Mouse (Mus musculus) neural tube, embryonic 11.5 days (tissue): Measurements from ENCODE around the gene Kank1. TPM values are rescaled to one million over a fixed set of nuclear protein-coding genes. Genes with fewer than 3 reads are reported as not detected.
"Not testable (repeated sequence)": the region's sequence is repeated elsewhere in the genome, so short reads cannot be mapped to it uniquely, and the experiment has no call there.

ENCODE experiments used
- ATAC-seq: fragments of 200-750 bp; cut with Nextera tagmentation; 2 replicates; pipeline ENCODE4 v1.8.0; 2017; ENCODE audit warnings: moderate number of reproducible peaks, mild to moderate bottlenecking, moderate TSS enrichment, moderate library complexity; ENCODE audit not compliant: insufficient read depth, low FRiP score, low TSS enrichment
- DNase-seq: peaks from one replicate; pipeline ENCODE4 v3.0.0-alpha.2; 2015; ENCODE audit warnings: low spot score
- H3K27ac ChIP-seq: fragments of 300-500 bp; sonication (generic); 2 replicates; pipeline ENCODE4 v1.5.1; 2014; ENCODE audit warnings: low read depth, mild to moderate bottlenecking, low read length
- H3K27me3 ChIP-seq: fragments of 300-500 bp; sonication (generic); 2 replicates; pipeline ENCODE4 v1.6.1; 2014; ENCODE audit warnings: mild to moderate bottlenecking, low read length, mixed read lengths; ENCODE audit not compliant: control insufficient read depth, insufficient read depth
- H3K36me3 ChIP-seq: fragments of 300-500 bp; sonication (generic); 2 replicates; pipeline ENCODE4 v1.6.1; 2014; ENCODE audit warnings: mild to moderate bottlenecking, low read length, moderate library complexity, mixed read lengths; ENCODE audit not compliant: control insufficient read depth, insufficient read depth
- H3K4me1 ChIP-seq: fragments of 300-500 bp; sonication (generic); 2 replicates; pipeline ENCODE4 v1.6.1; 2014; ENCODE audit warnings: low read length, mixed read lengths; ENCODE audit not compliant: control insufficient read depth, insufficient read depth
- H3K4me2 ChIP-seq: fragments of 300-500 bp; sonication (generic); 2 replicates; pipeline ENCODE4 v1.6.1; 2014; ENCODE audit warnings: low read depth, mild to moderate bottlenecking, moderate library complexity
- H3K4me3 ChIP-seq: fragments of 300-500 bp; sonication (generic); 2 replicates; pipeline ENCODE4 v1.5.1; 2014; ENCODE audit warnings: low read depth, low read length
- H3K9ac ChIP-seq: fragments of 300-500 bp; sonication (generic); 2 replicates; pipeline ENCODE4 v1.6.1; 2014; ENCODE audit warnings: mild to moderate bottlenecking, low read length
- H3K9me3 ChIP-seq: fragments of 300-500 bp; sonication (generic); 2 replicates; pipeline ENCODE4 v1.6.1; 2016; ENCODE audit warnings: low read length; ENCODE audit not compliant: control insufficient read depth
- WGBS: fragments of 180-500 bp; shearing (Covaris S2); extraction: QIAGEN DNeasy Blood & Tissue Kit; methylation state at CpG from one replicate; pipeline ENCODE4 v1.1.7; 2014; 5-methylcytosine and 5-hydroxymethylcytosine counted together
- polyA plus RNA-seq: library from polyadenylated mRNA; unstranded; fragments of >200 nt; fragmentation: Nextera tagmentation; extraction: Ambion mirVana; gene quantifications from 2 replicates; pipeline ENCODE4 v1.2.1, GENCODE M21; 2014

The Kank1 gene
- polyA plus RNA-seq, 1 experiment from 2014 or later: 15.3 TPM

GRCm38 (mm10) chr19:25445842-25446241 lies 209.1 kb downstream of the Kank1 start:
- H3K4me1 ChIP-seq: no peaks in the 10 kb centered on the region
- no peak overlapping the region for H3K4me2 ChIP-seq
- ATAC-seq (no peak), DNase-seq (no peak)
- H3K4me3 ChIP-seq: no peak overlapping the region
- H3K27ac ChIP-seq: no peak overlapping the region
- WGBS: 56% methylated on average over 8 of the region's 8 CpGs
- no peaks in the 10 kb centered on the region for H3K36me3 ChIP-seq
- no peak overlapping the region for H3K9ac ChIP-seq
- H3K9me3 ChIP-seq: no peaks in the 10 kb centered on the region
- no peaks in the 10 kb centered on the region for H3K27me3 ChIP-seq

GRCm38 (mm10) chr19:25446683-25447082 lies 209.9 kb downstream of the Kank1 start:
- no peaks in the 10 kb centered on the region for H3K27me3 ChIP-seq
- no peak overlapping the region for H3K9ac ChIP-seq
- no peaks in the 10 kb centered on the region for H3K4me1 ChIP-seq
- no peaks in the 10 kb centered on the region for H3K9me3 ChIP-seq
- 74% methylated on average over 2 of the region's 2 CpGs for WGBS
- no peak overlapping the region for H3K27ac ChIP-seq
- ATAC-seq (no peak), DNase-seq (no peak)
- no peak overlapping the region for H3K4me2 ChIP-seq
- H3K4me3 ChIP-seq: no peak overlapping the region
- no peaks in the 10 kb centered on the region for H3K36me3 ChIP-seq

DNA sequence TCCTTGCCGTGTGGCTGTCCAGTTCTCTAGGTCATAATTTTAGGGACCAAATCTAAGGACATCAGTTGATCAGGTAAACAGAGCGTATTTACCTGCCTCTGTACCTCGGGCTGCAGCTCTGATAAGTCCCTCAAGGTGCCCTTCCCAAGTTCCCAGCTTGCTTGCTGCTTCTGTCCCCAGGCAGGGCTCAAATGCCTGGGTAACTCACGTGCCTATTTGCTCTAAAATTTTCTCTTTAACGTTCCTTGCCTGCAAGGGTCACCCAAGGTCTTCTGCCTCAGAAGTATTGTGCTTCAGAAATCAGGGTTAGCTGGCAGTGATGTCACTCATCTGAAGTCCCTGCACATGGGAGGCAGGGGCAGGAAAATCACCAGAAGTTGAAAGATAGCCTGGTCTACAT lies 210.6 kb downstream of the Kank1 start:
- no peaks in the 10 kb centered on the region for H3K9me3 ChIP-seq
- ATAC-seq (no peak), DNase-seq (no peak)
- H3K4me2 ChIP-seq: no peak overlapping the region
- no peak overlapping the region for H3K27ac ChIP-seq
- H3K27me3 ChIP-seq: no peaks in the 10 kb centered on the region
- no peaks in the 10 kb centered on the region for H3K36me3 ChIP-seq
- 73% methylated on average over 5 of the region's 5 CpGs for WGBS
- H3K4me1 ChIP-seq: no peaks in the 10 kb centered on the region
- H3K4me3 ChIP-seq: no peak overlapping the region
- no peak overlapping the region for H3K9ac ChIP-seq

GRCm38 (mm10) chr19:25450869-25451629 lies 214.3 kb downstream of the Kank1 start:
- Histone ChIP-seq H3K27me3 (no peaks in the 10 kb centered on the region), H3K36me3 (no peaks in the 10 kb centered on the region), H3K9ac (no peak overlapping the region), H3K4me3 (no peak overlapping the region), H3K27ac (no peak overlapping the region), H3K9me3 (no peaks in the 10 kb centered on the region), H3K4me2 (no peak overlapping the region), H3K4me1 (no peaks in the 10 kb centered on the region)
- WGBS: 53% methylated on average over 11 of the region's 11 CpGs
- no peak for ATAC-seq
- peak; percentile 52 for DNase-seq

DNA sequence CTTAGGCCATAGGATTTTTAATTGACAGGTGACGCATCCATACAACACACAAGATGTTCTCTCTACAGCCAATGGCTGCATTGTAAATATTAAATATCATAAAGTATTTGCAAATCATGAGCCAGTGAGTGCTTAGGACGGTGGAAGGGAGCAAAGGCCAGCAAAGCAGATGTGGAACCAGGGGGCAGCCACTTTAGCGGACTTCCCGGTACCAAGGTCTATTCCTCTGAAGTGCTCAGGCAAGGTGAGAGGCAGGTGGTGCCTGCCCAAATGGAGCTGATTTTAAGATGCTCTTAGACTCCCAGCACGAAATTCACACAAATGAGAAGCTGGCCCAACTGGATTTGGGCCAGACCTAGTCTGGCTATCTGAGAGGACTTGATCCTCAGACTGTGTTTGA lies 216.4 kb downstream of the Kank1 start:
- WGBS: 77% methylated on average over 5 of the region's 5 CpGs

DNA sequence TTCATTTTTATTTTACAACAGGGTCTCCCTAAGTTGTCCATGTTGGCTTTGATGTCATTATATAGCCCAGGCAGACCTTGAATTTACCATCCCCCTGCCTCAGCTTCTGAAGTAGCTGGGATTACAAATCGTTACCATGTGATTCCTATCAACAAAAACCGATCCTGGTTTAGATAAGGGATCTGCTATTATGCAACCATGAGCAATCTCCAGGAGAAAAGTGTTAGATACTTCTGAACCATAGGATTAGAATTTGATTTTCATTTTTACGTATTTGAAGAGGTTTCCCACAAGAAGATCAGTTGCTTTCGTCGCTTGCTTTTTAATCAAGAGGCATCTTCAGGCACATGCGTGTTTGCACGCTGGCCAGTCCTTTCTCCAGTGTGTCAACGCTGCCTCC lies 224.0 kb downstream of the Kank1 start:
- DNase-seq: no peak
- no peaks in the 10 kb centered on the region for H3K36me3 ChIP-seq
- no peaks in the 10 kb centered on the region for H3K4me1 ChIP-seq
- no peak overlapping the region for H3K9ac ChIP-seq
- 95% methylated on average over 8 of the region's 8 CpGs for WGBS
- no peak for ATAC-seq
- H3K27me3 ChIP-seq: no peaks in the 10 kb centered on the region
- no peaks in the 10 kb centered on the region for H3K9me3 ChIP-seq
- H3K4me3 ChIP-seq: no peak overlapping the region
- no peak overlapping the region for H3K4me2 ChIP-seq
- H3K27ac ChIP-seq: no peak overlapping the region

More for the DNA sequence above, 216.4 kb downstream of the Kank1 start:
- H3K9ac ChIP-seq: no peak overlapping the region
- H3K9me3 ChIP-seq: no peaks in the 10 kb centered on the region
- no peak overlapping the region for H3K4me3 ChIP-seq
- no peaks in the 10 kb centered on the region for H3K4me1 ChIP-seq
- H3K27me3 ChIP-seq: no peaks in the 10 kb centered on the region
- H3K36me3 ChIP-seq: no peaks in the 10 kb centered on the region
- no peak overlapping the region for H3K4me2 ChIP-seq
- ATAC-seq (no peak), DNase-seq (no peak)
- H3K27ac ChIP-seq: no peak overlapping the region

DNA sequence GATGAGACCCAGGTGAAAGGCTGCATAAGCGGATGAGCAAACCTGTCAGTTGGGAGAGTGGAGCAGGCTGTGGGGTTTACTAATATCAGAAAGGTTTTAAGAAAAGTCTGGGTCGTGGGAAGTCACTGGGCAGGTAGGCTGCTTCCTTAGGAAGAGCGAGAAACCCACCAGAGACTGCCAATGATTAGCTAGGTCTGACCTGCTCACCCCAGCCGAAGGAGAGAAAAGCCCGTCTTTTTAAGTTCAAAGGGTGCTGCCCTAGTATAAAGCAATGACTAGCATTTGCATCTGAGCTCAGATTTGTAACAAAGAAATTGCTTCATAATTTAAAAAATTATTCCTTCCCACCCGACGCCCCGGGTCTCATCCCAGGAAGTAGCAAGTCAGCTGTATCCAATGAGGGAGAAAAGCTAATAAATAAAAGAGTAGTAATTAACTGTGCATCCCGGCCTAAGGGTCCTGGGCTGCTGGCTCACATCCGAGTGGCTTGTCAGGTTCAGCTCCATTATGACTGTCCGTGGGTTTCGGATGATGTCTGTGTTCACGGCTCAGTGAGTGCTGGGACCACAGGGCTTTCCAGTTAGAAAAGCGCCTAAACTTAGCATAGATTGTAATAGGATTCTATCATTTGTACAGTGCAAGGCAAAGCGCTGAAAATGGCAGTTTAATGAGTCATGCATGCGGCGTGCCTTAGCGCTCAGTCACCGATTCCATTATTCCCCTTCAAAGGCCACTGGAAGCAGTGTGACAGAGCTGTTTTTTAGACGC lies 225.0 kb downstream of the Kank1 start:
- ATAC-seq (no peak), DNase-seq (peak; percentile 27)
- H3K4me2 ChIP-seq: no peak overlapping the region
- no peaks in the 10 kb centered on the region for H3K9me3 ChIP-seq
- no peak overlapping the region for H3K9ac ChIP-seq
- H3K4me3 ChIP-seq: no peak overlapping the region
- 66% methylated on average over 20 of the region's 20 CpGs for WGBS
- H3K27ac ChIP-seq: no peak overlapping the region
- no peaks in the 10 kb centered on the region for H3K27me3 ChIP-seq
- no peaks in the 10 kb centered on the region for H3K36me3 ChIP-seq
- H3K4me1 ChIP-seq: no peaks in the 10 kb centered on the region

GRCm38 (mm10) chr19:25475806-25476205 lies 239.0 kb downstream of the Kank1 start:
- not testable (repeated sequence) for H3K9me3 ChIP-seq, H3K36me3 ChIP-seq, H3K9ac ChIP-seq, DNase-seq, H3K4me1 ChIP-seq, H3K27me3 ChIP-seq, ATAC-seq, H3K4me3 ChIP-seq, H3K27ac ChIP-seq, H3K4me2 ChIP-seq
- 64% methylated on average over 4 of the region's 4 CpGs for WGBS
